Mouse (Mus musculus) brown adipose tissue, adult 24 weeks (tissue): Measurements from ENCODE around the gene Gm6370. TPM values are rescaled to one million over a fixed set of nuclear protein-coding genes. Genes with fewer than 3 reads are reported as not detected.
"Not testable (repeated sequence)": the region's sequence is repeated elsewhere in the genome, so short reads cannot be mapped to it uniquely, and the experiment has no call there.

Experiments
- H3K27ac ChIP-seq: fragments of 200-500 bp; replicated peaks from 2 replicates; pipeline ENCODE4 v1.5.1; 2012; ENCODE audit warnings: low read depth, mild to moderate bottlenecking, low read length
- H3K4me1 ChIP-seq: fragments of 200-500 bp; 2 replicates; pipeline ENCODE4 v1.6.1; 2012; ENCODE audit warnings: low read length, mixed read lengths; ENCODE audit not compliant: control insufficient read depth, insufficient read depth, insufficient read length
- H3K4me3 ChIP-seq: fragments of 200-500 bp; 2 replicates; pipeline ENCODE4 v1.5.1; 2012; ENCODE audit warnings: low read depth, mild to moderate bottlenecking, low read length, moderate library complexity; ENCODE audit not compliant: insufficient read depth
- polyA plus RNA-seq: library from polyadenylated mRNA; stranded (reverse); fragments of >200 nt; gene quantifications from 2 replicates; pipeline ENCODE4 v1.2.4, GENCODE M21; 2012; ENCODE audit not compliant: missing spikeins, insufficient read depth, insufficient read length

Gm6370 gene
- polyA plus RNA-seq, 1 experiment, result not detected

DNA sequence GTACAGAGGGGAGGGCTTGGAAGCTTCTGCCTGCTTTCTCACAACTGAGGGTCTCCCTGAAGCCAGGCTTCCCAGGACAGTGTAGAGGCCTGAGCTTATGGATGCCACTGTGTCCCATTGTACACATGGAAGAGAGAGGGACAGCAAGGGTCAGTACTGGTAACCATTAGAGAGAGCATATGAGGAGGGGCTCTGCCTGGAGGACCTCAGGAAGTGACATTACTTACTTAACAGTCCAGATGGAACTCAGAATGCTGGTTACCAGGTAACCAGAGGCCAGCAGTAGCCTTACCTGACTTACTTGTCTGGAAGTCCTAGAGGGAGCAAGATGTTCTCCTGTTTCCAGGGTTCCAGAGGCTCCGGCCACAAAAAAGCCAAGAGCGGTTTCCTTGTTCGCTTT lies 34.3 kb downstream of the Gm6370 start, which contains the start of gene Gm3404:
Gm3404 (plus strand) TSS at position 301 of the 400 bp plus-strand sequence.
- H3K27ac ChIP-seq, H3K4me1 ChIP-seq, H3K4me3 ChIP-seq: not testable (repeated sequence)

DNA sequence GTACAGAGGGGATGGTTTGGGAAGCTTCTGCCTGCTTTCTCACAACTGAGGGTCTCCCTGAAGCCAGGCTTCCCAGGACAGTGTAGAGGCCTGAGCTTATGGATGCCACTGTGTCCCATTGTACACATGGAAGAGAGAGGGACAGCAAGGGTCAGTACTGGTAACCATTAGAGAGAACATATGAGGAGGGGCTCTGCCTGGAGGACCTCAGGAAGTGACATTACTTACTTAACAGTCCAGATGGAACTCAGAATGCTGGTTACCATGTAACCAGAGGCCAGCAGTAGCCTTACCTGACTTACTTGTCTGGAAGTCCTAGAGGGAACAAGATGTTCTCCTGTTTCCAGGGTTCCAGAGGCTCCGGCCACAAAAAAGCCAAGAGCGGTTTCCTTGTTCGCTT lies 46.2 kb downstream of the Gm6370 start, which contains the start of gene Gm3409:
Gm3409 (plus strand) TSS at position 301 of the 400 bp plus-strand sequence.
- H3K4me3 ChIP-seq, H3K4me1 ChIP-seq: not testable (repeated sequence)

More for the DNA sequence above, 46.2 kb downstream of the Gm6370 start, which contains the start of gene Gm3409:
- not testable (repeated sequence) for H3K27ac ChIP-seq

Other genes starting within 250 kb of the Gm6370 start
- gene Wasf3, start 106.4 kb upstream of the Gm6370 start, polyA plus RNA-seq, result 0.42 and 0.83 TPM in 2 replicates
- gene Gm6408, start 9.4 kb upstream of the Gm6370 start, polyA plus RNA-seq, result not detected in 2 replicates
- gene 4930449I24Rik, start 11.0 kb downstream of the Gm6370 start, polyA plus RNA-seq, result not detected in 2 replicates
- not detected in 2 replicates for gene Gm3402, start 22.8 kb downstream of the Gm6370 start, polyA plus RNA-seq
- gene Gm3404, start 34.4 kb downstream of the Gm6370 start, polyA plus RNA-seq, result not detected in 2 replicates
- not detected in 2 replicates for gene Gm3409, start 46.3 kb downstream of the Gm6370 start, polyA plus RNA-seq
- not detected in 2 replicates for gene Gm3415, start 64.8 kb downstream of the Gm6370 start, polyA plus RNA-seq
- not detected in 2 replicates for gene Gpr12, start 93.9 kb downstream of the Gm6370 start, polyA plus RNA-seq